Mouse (Mus musculus) stomach, embryonic 14.5 days (tissue): ENCODE data around the gene Plekhg4. TPM values are rescaled to one million over a fixed set of nuclear protein-coding genes. Genes with fewer than 3 reads are reported as not detected.

Experiments
- ATAC-seq: fragments of 200-750 bp; cut with Nextera tagmentation; 2 replicates; pipeline ENCODE4 v1.8.0; 2017; ENCODE audit warnings: low read depth, moderate TSS enrichment; ENCODE audit not compliant: insufficient number of reproducible peaks, insufficient read depth, low FRiP score
- H3K27ac ChIP-seq: fragments of 300-500 bp; sonication (generic); 2 replicates; pipeline ENCODE4 v1.5.1; 2014; ENCODE audit warnings: mild to moderate bottlenecking, low read length, moderate library complexity, mixed read lengths
- H3K27me3 ChIP-seq: fragments of 300-500 bp; sonication (generic); 2 replicates; pipeline ENCODE4 v1.6.1; 2014; ENCODE audit warnings: low read length, control low read depth, mixed read lengths; ENCODE audit not compliant: control insufficient read depth, insufficient read depth
- H3K36me3 ChIP-seq: fragments of 300-500 bp; sonication (generic); 2 replicates; pipeline ENCODE4 v1.6.1; 2014; ENCODE audit warnings: mild to moderate bottlenecking, control low read depth, low read length, moderate library complexity, mixed read lengths; ENCODE audit not compliant: control insufficient read depth, insufficient read depth
- H3K4me1 ChIP-seq: fragments of 300-500 bp; sonication (generic); 2 replicates; pipeline ENCODE4 v1.6.1; 2014; ENCODE audit warnings: low read length, control low read depth, mixed read lengths; ENCODE audit not compliant: control insufficient read depth, insufficient read depth
- H3K4me2 ChIP-seq: fragments of 300-500 bp; sonication (generic); replicated peaks from 2 replicates; pipeline ENCODE4 v1.6.1; 2014; ENCODE audit warnings: low read depth, low read length, control low read depth
- H3K4me3 ChIP-seq: fragments of 300-500 bp; sonication (generic); 2 replicates; pipeline ENCODE4 v1.5.1; 2014; ENCODE audit warnings: low read depth, low read length, control low read depth
- H3K9ac ChIP-seq: fragments of 300-500 bp; sonication (generic); replicated peaks from 2 replicates; pipeline ENCODE4 v1.6.1; 2014; ENCODE audit warnings: low read depth, mild to moderate bottlenecking, control low read depth, low read length, moderate library complexity, mixed read lengths
- H3K9me3 ChIP-seq: fragments of 300-500 bp; sonication (generic); 2 replicates; pipeline ENCODE4 v1.6.1; 2016; ENCODE audit warnings: low read depth, low read length, control low read depth; ENCODE audit not compliant: control insufficient read depth
- WGBS: fragments of 180-500 bp; shearing (Covaris S2); extraction: QIAGEN DNeasy Blood & Tissue Kit; methylation state at CpG from one replicate; pipeline ENCODE4 v1.1.7; 2014; 5-methylcytosine and 5-hydroxymethylcytosine counted together
- polyA plus RNA-seq: library from polyadenylated mRNA; unstranded; fragments of >200 nt; fragmentation: Nextera tagmentation; extraction: Ambion mirVana; gene quantifications from 2 replicates; pipeline ENCODE4 v1.2.1, GENCODE M21; 2014

Plekhg4 gene
- polyA plus RNA-seq, 1 experiment from 2014 or later: 0.64 TPM

GRCm38 (mm10) chr8:105426878-105427277 is 53.8 kb downstream of the Plekhg4 start:
- WGBS: 50% methylated on average over 6 of the region's 6 CpGs

DNA sequence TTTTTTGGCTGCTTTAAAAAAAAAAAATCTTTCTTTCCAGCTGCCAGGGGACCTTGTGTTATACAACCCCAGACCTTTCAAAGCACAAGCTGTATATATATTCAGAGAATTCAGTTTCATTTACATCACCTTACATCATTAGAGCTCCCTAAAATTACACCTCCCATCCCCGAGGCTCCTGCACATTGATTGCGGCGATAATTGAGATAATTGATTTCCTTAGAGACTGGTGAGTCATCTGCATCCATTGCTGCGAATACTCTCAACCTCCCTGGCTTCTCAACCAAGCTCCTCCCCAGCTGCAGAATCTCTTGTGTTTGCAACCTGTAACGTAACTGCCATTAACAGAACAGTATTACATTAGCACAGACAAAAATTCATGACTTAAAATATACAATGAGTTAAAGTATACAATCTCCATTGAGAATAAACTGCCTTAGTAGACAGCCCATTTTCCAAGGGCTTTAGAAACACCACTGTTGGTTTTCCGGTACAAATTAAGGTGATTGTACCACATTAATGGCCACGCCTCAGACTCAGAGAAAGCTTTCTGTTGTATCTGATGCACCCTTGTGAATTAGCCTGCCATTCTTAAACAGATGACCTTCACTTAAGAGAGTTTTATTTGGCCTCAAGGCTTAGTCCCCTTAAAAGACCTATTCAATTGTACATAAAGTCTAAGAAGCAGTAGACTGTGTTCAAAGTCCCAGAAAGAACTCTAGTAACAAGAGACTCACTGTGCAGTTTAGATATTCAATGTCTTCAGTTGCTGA is 58.9 kb downstream of the Plekhg4 start:
- Histone ChIP-seq H3K4me3 (no peak overlapping the region), H3K36me3 (no peaks in the 10 kb centered on the region), H3K4me1 (no peaks in the 10 kb centered on the region), H3K27me3 (no peaks in the 10 kb centered on the region), H3K4me2 (no peak overlapping the region), H3K9ac (no peak overlapping the region), H3K9me3 (no peaks in the 10 kb centered on the region), H3K27ac (no peak overlapping the region)
- WGBS: 60% methylated on average over 7 of the region's 7 CpGs
- ATAC-seq: no peak

More at GRCm38 (mm10) chr8:105426878-105427277, 53.8 kb downstream of the Plekhg4 start:
- no peak for ATAC-seq
- no peaks in the 10 kb centered on the region for H3K9me3 ChIP-seq
- no peak overlapping the region for H3K4me3 ChIP-seq
- H3K4me2 ChIP-seq: no peak overlapping the region
- no peak overlapping the region for H3K27ac ChIP-seq
- H3K4me1 ChIP-seq: no peaks in the 10 kb centered on the region
- H3K36me3 ChIP-seq: no peaks in the 10 kb centered on the region
- no peak overlapping the region for H3K9ac ChIP-seq
- H3K27me3 ChIP-seq: no peaks in the 10 kb centered on the region

Other genes with a start within 250 kb of the Plekhg4 start
- not detected in 2 replicates for gene Ces4a, start 241.5 kb upstream of the Plekhg4 start, polyA plus RNA-seq
- gene Cbfb, start 202.6 kb upstream of the Plekhg4 start, polyA plus RNA-seq: 73.7 and 75.2 TPM in 2 replicates
- 33.1 and 34.5 TPM in 2 replicates for gene D230025D16Rik, start 148.1 kb upstream of the Plekhg4 start, polyA plus RNA-seq
- 22.7 and 29.4 TPM in 2 replicates for gene B3gnt9, start 118.1 kb upstream of the Plekhg4 start, polyA plus RNA-seq
- 21.7 and 22.0 TPM in 2 replicates for gene Tradd, start 108.7 kb upstream of the Plekhg4 start, polyA plus RNA-seq
- gene Fbxl8, start 108.6 kb upstream of the Plekhg4 start, polyA plus RNA-seq: 3.0 and 3.1 TPM in 2 replicates
- gene Hsf4, start 103.5 kb upstream of the Plekhg4 start, polyA plus RNA-seq: not detected in 2 replicates
- gene Nol3, start 97.1 kb upstream of the Plekhg4 start, polyA plus RNA-seq: 1.9 and 2.0 TPM in 2 replicates
- gene 4931428F04Rik, start 83.4 kb upstream of the Plekhg4 start, polyA plus RNA-seq: 10.3 and 10.7 TPM in 2 replicates
- gene Exoc3l, start 77.2 kb upstream of the Plekhg4 start, polyA plus RNA-seq: 7.9 and 9.2 TPM in 2 replicates
- 95.0 and 95.8 TPM in 2 replicates for gene E2f4, start 75.6 kb upstream of the Plekhg4 start, polyA plus RNA-seq
- gene Elmo3, start 67.7 kb upstream of the Plekhg4 start, polyA plus RNA-seq: 14.3 and 15.2 TPM in 2 replicates
- gene Lrrc29, start 47.0 kb upstream of the Plekhg4 start, polyA plus RNA-seq: 2.6 and 3.6 TPM in 2 replicates
- gene Tmem208, start 46.9 kb upstream of the Plekhg4 start, polyA plus RNA-seq: 122 and 128 TPM in 2 replicates
- 3.5 and 6.3 TPM in 2 replicates for gene Fhod1, start 25.3 kb upstream of the Plekhg4 start, polyA plus RNA-seq
- 3.2 and 3.7 TPM in 2 replicates for gene Slc9a5, start 24.4 kb upstream of the Plekhg4 start, polyA plus RNA-seq
- not detected in 2 replicates for gene Kctd19, start 40.2 kb downstream of the Plekhg4 start, polyA plus RNA-seq
- gene Lrrc36, start 40.3 kb downstream of the Plekhg4 start, polyA plus RNA-seq: not detected in 2 replicates
- gene Tppp3, start 98.3 kb downstream of the Plekhg4 start, polyA plus RNA-seq: 39.1 and 40.1 TPM in 2 replicates
- gene Zdhhc1, start 123.6 kb downstream of the Plekhg4 start, polyA plus RNA-seq: 33.9 and 37.2 TPM in 2 replicates
- 2.8 and 3.2 TPM in 2 replicates for gene Hsd11b2, start 145.5 kb downstream of the Plekhg4 start, polyA plus RNA-seq
- 75.8 and 82.9 TPM in 2 replicates for gene Atp6v0d1, start 192.8 kb downstream of the Plekhg4 start, polyA plus RNA-seq
- gene Ripor1, start 232.0 kb downstream of the Plekhg4 start, polyA plus RNA-seq: 18.5 and 20.8 TPM in 2 replicates